Mouse (Mus musculus): ENCODE measurements around the gene Gm20388.
A peak's percentile ranks its signal among the peaks of the same experiment; 100 is the strongest.

The Gm20388 gene

DNA sequence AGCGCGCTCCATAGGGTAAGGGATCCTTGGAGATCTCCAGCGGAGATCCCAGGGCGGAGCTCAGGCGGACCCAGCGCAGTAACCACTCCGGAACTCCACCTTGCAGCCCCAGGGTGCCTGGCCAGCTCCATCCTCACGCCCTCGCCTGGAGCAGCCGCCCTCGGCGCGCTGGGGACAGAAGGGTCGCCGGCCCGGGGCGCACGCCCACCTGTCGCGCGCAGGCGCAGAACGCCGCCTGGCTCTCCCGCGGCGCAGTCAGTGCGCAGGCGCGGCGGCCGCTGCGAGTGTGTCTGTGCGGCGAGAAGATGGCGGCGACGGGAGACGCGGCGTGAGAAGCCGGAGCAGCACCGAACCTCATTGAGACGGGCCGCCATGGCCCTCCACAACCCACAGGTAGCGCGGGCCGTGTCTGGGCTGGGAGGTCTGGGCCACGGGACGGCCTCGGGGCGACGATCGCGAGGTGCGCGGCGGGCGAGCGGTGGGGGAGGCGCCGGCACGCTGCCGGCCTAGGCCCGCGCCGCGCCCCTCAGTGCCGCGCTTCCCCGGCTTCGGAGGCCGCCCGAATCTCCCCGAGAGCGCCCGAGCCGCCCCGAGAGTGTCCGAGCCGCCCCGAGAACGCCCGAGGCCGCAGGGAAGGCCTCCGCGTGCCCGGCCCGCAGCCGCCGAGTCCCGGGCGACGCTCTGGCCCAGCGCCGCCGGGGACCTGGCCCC, at the start of gene Gm20388:
Gm20388 (plus strand) TSS at position 295 of the 711 bp plus-strand sequence.
- DNase-seq (ENCODE audit: low spot score): peak; percentile 94

DNA sequence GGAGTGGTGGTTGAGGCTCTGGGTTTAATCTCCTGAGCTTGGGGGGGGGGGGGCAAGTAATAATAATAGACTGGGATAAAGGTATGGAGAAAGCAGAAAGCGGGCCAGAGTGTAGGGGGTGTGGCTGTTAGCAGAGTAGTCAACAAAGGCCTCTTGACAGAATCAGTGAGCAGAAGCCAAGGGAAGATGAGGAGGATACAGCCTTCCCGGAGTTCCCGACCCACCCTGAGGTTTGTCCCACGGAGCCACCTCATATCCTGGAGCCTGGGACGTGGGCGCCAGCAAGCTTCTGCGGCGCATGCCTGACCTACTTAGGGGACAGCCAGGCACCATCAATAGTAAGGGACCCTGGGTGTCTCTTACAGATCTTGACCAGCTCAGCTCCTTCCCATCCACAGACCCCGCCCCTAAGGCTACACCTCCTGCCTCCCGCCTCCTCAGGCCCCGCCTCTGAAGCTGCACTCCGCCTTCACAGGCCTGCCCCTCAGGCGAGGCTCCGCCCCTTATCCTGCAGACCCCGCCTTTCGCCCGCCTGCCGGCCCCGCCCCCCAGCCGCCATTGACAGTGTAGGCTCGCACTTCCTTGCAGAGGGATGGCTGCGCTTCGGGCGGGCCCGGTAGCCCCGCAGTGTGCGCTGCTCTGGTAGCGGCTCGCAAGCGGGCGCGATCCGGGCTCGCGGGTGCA, 48.8 kb upstream of the Gm20388 start, which contains the start of gene Klhl36:
Klhl36 (plus strand) TSS at position 561 of the 684 bp plus-strand sequence.
- peak; percentile 97 for DNase-seq (ENCODE audit: low spot score)

DNA sequence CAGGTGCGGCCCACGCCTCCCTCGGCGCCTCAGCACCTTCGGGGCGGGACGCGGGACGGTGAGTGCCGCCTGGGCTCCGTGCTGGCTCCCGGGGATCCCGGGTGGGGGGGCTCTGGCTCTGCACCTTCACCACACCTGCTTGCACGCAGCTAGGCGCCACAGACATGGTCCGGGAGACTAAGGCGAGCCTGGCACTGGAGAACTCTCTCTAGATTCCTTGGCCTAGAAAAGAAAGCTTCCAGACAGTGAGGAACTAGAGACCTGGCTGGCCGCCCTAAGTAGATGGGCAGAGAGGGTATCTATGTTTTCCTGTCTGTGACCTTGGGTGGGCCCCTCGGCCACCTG, 48.3 kb upstream of the Gm20388 start:
- DNase-seq (ENCODE audit: low spot score): no peak

DNA sequence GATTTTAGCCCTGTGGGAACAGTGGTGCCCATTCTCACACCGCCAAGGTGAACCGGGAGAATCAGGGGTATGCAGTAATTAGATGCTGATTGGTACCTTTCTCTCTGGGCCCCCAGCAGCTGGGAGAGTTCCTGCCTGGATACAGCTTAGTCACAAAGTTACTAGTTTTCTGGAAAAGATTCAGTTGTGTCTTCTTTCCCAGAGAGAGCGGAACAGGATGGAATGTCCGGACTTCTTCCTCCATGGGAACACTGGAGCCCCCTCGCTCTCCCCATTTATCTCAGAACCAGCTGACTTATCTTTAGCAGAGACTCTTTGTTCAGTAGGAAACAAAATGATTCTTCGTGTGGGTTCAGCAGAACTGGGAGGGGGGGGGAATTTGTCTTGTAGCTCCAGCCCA, 47.9 kb upstream of the Gm20388 start:
- no peak for DNase-seq (ENCODE audit: low spot score)

DNA sequence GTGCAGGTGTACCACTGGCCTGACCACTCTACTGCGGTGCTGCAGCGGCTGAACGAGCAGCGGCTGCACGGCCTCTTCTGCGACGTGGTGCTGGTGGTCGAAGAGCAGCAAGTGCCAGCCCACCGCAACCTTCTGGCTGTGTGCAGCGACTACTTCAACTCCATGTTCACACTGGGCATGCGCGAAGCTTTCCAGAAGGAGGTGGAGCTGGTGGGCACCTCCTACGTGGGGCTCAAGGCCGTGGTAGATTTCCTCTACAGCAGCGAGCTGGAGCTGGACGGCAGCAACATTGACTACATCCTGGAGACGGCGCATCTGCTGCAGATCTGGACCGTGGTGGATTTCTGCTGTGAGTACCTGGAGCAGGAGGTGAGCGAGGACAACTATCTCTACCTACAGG, 41.0 kb upstream of the Gm20388 start:
- peak; percentile 38 for DNase-seq (ENCODE audit: low spot score)

DNA sequence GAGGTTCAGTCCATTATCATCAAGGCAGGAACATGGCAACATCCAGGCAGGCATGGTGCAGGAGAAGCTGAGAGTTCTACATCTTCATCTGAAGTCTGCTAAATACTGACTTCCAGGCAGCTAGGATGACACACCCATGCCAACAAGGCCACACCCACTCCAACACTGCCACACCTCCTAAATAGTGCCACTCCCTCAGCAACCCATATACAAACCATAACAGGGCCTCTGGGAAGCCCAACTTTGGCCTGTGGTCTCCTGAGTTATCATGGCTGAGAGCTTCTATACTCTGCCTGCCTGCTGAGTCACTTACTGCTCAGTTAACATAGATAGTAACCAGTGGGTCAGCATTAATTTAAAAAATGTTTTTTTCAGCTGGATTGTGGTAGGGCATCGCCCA, 37.5 kb upstream of the Gm20388 start:
- no peak for DNase-seq (ENCODE audit: low spot score)

DNA sequence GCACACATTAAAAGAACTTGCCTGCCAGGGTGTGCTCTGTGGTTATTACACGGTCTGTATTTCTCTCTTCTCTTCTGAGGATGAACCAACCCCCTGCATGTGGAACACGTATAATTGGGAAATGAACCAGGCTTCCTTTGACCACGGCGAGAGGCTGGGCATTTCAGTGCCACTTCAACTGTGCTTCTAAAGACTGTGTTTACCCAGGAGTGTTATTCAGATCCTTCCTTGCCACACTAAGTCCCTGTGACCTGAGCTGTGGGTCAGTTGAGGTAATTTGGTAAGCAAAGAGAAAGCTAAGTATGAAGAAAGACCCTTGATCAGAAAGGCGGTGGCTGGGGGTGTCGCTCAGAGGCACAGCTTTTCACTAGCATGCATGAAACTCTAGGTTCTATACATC, 29.3 kb upstream of the Gm20388 start:
- DNase-seq (ENCODE audit: low spot score): no peak

DNA sequence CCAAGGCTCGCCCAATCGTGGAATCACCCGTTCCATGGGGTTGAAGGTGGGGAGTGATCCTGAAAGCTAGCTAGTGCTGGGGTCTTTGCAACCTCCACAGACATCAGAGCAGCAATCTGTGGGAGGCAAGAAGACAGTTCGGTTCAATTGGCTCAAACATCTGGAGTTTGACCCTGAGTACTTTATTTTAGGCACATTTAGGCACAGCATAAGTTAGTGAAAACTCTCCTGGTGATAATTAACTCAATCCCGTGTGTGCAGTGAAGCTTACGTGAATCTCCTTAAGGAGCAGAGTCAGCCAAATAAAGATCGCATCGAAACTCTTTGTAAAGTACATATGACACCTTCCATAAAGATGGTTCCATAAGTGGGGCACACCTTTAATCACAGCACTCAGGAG, 28.7 kb upstream of the Gm20388 start:
- no peak for DNase-seq (ENCODE audit: low spot score)

DNA sequence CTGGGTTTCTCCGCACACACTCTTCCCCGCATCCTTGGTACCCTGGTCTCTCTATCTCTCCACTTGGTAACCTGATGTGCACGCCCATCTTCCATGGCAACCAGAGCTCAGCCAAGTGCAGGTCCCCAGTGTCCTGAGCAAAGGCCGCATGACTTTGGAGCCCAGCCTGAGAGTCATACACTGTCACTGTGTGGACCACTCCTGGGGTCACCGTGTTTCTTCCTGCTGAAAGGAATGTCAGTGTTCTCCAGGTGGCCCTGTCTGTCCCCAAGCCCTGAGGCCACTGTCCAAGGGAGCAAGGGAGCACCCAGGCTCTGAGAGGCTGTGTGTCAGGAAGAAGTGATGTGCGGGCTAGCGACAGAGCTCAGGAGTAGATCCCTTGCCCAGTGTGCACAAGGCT, 27.4 kb upstream of the Gm20388 start:
- DNase-seq (ENCODE audit: low spot score): no peak

DNA sequence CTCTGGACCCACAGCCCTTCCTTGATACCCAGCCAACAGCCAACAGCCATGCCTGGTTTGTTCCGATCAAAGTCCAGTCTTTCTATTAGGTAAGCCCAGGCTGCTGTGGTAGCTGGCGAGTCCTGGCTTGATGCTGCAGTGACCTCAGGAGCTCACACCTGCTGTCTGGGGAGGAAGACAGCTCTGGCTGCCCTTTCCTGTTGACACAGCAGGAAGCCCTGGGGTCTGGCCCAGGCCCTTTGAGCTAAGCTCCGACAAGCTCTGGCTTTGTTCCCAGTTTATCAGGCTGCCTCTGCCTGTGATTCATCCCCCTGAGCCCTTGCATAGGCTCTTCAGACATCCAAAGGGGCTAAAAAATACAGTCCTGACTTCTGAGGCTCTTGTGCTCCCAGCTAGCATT, 25.0 kb upstream of the Gm20388 start:
- DNase-seq (ENCODE audit: low spot score): peak; percentile 43

DNA sequence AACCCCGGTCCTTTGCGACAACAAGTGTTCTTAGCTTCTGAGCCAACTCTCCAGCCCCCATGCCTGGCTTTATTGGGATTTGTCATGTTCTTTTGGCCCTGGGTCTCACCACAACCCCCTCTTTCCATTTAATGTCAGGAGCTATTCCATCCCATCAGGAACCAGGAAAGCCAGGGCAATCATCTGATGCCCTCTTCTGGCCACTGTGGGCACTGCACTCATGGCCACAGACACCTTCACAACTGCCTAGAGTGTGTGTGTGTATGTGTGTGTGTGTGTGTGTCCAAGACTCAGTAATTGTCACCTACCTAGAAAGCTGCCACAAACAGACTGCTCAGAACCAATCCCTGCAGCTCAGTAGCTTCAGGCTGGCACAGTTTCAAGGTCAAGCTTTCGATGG, 23.5 kb upstream of the Gm20388 start:
- DNase-seq (ENCODE audit: low spot score): peak; percentile 68

DNA sequence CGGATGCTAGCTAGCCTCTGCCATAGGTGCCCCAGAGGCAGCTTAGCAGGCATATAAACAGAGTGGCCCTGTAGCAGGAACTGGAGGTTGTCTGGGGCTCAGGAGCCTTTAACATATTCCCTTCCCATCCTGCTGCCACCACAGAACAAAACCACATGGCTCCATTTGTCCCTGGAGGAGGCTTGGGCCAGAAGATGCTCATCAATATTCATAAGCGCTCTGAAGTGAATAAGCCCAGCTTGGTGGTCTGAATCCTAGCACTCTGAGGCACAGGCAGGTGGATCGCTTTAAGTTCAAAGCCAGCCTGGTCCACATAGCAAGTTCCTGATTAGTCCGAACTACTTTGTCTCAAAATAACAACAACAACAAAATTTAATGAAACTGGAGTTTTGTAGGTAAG, 22.6 kb upstream of the Gm20388 start:
- DNase-seq (ENCODE audit: low spot score): no peak

DNA sequence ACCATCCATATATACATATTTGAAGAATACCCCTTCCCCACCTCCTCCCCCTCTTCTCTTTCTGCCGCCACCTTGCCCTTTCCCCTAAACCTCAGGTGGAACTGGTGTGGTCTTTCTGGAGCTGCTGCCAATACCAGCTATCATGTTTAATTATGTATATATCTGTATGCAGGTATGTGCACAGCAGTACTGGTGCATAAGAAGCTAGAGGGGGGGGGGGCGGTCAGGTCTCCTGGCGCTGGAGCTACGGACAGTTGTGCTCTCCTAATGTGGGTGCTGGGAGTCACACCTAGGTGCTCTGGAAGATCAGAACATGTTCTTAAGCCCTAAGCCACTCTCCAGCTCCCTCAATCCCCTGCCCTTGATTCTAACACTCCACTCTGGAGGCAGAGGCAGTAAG, 13.6 kb upstream of the Gm20388 start:
- DNase-seq (ENCODE audit: low spot score): no peak

DNA sequence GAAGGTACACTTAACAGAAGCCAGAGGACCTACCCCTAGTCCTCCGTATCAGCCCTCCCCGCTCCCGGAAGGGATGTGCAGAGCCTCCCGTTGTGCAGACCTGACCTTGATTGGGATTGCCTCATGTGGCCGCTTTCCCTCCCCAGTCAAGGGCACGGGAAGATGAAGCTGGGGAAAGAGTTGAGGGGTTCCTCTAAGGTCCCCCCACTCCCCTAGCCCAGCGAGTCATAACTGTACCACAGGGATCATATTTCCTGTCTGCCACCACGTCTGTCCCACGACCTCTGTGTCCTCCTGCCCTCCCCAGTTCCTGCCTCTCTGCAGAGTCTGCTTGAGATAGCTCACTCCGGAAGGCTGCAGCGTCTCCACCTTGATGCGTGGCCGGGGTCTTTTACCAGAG, 12.7 kb upstream of the Gm20388 start:
- peak; percentile 43 for DNase-seq (ENCODE audit: low spot score)

DNA sequence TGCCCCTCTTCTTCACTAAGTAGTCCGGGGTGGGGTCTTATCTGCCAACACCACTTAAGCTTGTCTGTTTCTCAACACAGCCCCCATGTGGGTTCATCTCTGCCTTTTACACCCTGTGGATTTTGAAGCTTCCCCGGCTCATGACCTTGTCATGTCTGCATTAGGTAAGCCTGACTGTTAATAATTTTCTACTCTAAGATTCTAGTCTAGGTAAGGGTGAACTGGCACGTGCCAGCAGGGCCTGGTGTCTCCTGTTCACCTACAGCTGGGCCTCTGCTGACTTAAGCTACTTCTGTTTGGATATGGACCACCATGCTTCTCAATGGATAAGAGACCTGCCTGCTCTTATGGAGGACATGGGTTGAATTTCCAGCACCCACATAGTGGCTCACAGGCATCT, 9.3 kb upstream of the Gm20388 start:
- DNase-seq (ENCODE audit: low spot score): no peak

DNA sequence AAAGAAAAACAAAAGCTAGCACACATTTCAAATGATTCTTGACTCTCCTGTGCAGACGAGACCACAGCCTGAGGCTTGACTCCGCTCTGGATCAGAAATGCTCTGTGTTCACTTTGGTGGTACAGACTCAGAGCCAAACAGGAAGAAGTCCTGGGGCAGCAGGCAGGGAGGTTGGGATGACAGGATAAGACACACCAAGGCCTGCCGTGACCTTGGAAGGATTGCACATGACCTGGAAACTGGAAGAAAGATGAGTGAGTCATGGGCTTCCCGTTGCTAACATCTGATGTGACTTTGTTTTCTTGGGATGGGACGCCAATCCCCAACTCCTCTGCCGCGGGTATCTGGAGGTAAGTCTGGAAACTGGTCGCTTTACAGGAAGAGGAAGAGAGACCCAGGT, 8.7 kb upstream of the Gm20388 start:
- DNase-seq (ENCODE audit: low spot score): no peak

DNA sequence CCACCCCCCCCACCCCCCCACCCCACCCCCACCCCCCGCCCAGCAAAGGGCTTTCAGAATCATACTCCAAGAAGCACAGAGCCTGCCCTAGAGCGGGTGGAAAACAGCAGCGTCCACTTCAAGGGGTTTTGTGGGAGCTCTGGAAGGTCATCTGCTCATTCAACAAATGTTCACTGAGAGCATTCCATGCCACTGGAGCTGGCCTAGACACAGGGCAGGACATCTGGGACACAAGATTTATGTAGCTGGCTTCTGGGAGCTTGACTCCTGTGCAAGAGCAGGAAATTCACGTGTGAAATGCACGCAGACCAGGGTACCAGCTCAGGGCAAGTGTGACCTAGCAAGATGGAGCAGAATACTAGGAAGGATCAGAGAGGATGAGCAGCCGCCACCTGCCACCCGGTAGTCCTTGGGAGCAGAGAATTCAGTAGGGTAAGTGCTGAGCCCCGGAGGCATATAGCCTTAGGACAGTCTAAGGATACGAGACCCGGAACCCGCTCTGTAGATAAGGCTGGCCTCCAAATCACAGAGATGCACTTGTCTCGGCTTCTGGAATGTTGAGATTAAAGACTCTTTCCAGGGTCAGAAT, 6.2 kb upstream of the Gm20388 start:
- DNase-seq (ENCODE audit: low spot score): peak; percentile 28

DNA sequence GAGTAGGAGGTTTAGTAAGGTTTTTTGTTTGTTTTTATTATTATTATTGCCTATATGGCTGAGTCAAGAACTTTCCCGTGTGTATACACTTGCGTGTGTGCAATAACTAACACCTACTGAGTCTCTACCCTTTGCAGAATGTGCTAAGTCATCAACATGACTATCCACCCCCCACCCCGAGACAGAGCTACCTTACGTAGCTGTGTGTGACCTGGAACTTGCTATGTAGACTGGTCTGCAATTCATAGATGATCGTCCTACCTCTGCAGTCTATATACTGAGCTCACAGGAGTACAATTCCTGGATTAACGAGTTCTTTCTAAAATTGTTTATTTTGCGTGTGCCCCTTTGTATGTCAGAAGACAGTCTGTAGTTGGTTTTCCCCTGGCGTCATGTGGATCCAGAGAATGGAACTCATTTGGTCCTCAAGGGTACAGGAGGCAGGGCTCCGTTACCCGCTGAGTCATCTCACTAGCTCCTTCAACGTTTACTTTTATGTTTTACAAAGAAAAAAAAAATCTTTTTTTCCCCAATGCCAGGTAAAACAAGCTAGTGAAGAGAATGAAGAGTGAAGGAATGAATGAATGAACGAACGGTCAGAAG, 596 bp upstream of the Gm20388 start, which contains the start of gene Usp10:
Usp10 (plus strand) TSS at position 417 of the 603 bp plus-strand sequence.
- no peak for DNase-seq (ENCODE audit: low spot score)

DNA sequence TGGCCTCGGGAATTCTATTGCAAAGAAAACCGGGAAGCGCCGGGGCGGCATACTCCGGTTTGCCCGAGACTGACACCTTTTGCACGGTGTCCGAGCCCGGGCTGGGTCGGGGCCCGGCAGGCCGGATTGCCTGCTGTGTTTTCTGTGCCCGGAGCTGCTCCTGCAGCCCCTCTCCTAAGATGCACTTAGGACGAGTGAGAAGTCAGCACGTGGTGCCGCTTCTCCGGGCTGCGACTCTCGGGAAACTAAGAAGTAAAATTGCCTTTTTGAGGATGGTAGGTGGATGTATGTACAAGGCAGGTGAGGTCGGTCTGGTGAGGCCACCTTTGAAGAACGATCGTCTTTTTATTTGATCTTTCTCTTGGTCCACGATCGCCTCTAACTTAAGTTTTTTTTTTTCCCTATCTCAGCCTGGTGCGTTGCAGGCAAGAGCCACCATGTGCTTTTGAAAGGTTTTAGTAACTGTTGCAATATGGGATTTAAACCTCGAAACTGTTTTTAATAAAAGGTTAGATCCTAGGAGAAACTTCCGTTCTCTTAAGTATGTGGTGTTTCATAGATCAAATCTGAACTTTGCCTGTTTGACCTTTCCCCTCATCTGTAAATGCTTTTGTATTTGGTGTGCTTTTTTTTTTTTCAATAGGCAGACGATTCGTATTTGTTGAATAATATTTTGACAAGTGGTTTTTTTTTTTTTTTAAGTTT, 769 bp downstream of the Gm20388 start:
- DNase-seq (ENCODE audit: low spot score): peak; percentile 49

DNA sequence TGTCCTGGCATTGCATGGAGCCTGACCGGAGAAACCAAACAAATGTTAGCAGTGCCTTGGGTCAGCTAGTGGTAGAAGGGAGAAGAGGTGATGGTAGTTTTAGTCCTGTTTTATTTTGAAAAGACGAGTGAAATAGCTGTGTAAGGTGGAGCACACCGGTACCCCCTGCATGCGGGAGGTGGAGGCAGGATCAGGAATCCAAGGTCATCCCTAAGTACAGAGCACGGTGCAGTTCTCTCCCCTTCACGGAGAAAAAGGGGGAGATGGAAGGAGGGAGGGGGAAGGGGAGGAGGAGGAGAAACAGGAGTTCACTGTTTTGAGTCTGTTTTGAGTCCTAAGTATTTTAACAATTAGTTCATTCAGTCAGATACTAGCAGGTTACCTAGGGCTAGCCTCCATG, 2.0 kb downstream of the Gm20388 start:
- DNase-seq (ENCODE audit: low spot score): no peak

DNA sequence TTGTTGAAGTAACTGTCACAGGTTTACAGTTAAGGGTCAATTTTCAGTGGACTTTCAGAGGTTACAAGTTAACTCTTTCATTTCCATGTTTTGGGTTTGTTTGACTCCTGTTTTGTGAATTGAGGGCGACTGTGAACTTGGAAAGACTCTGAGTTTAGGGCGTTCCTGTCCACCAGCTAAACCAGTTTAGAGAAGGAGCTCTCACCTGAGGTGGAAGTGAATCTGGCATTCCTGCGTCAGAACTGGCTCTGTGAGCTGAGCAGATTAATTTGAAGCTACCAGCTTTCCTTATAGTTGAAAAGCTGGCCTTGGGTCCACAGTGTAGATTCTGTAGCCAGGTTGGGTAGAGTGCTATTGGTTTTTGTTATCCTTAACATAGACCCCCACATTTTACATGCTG, 2.5 kb downstream of the Gm20388 start:
- DNase-seq (ENCODE audit: low spot score): no peak

DNA sequence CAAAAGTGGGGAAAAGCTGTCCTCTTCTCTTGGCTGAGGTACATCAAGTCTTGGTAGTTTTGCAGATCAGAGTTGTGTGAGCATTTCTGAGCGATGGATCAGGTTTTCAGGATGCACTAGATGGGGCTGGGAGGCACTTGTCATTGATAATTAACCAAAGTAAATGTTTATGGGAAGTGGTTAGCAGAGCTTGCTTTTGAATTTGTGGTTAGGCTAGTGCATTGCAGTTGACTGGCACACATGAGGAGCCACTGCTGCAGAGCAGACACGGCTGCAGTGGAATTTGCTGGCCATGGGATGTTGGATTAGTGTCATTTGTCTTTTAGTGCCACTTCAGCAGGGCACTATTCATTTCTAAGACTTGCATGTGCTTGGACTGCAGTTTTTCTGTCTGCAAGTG, 3.5 kb downstream of the Gm20388 start:
- DNase-seq (ENCODE audit: low spot score): no peak
